Mouse (Mus musculus): ENCODE results near the gene Chrna9. TPM values are rescaled to one million over a fixed set of nuclear protein-coding genes. Genes with fewer than 3 reads are reported as not detected.

The Chrna9 gene
- total RNA-seq, 2 experiments from 2014 or later: not detected

DNA sequence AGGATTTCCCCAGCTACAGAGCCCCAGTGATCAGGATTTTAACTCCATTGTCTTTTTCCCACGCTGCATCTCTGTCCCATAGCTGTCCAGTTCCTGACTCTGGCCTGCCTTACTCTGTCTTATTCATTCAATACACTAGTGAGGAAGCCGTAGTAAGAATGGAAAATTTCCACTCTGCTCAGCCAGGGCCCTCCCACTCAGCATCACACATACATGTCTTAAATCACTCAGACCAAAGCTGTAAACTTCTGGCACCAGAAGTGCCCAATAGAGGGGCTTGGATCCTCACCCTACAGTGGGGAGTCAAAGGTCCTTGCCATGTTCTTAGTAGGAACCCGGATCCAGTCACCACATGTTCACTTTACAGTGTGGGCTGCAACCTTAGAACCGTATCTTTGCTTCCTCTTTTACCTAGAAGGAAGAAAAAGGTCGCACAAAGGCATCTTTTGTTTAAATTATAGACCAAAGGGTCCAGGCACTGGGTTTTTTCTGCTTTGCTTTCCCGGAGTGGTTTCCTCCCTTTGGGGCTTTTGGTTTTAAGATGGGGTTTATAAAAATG, 65.9 kb downstream of the Chrna9 start:
- ATAC-seq (replicated peaks; ENCODE audit: low FRiP score, low TSS enrichment, poor library complexity, severe bottlenecking): no peak

DNA sequence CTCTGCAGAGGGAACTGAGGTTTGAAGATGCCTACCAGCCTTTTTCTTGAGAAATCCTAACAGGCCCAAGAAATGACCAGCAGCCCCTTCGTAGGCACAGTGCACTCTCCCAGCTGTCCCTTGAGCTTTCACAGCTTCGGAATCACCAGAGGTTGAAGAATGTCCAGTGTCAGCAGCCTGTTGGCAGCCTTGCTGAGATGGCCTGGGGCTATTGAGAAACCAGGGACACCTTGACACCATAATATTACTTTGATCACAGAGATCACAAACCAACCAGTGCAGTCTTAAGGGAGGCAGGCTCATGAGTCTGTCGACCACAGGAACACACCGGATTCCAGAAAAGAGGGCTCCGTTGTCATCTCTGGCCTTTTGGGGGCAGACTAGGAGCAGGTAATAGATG, 66.5 kb downstream of the Chrna9 start:
- no peak for ATAC-seq (replicated peaks; ENCODE audit: low FRiP score, low TSS enrichment, poor library complexity, severe bottlenecking)

GRCm38 (mm10) chr5:66004134-66004925, 69.6 kb downstream of the Chrna9 start, which contains the start of gene 9130230L23Rik:
TSS of gene 9130230L23Rik (minus strand) at chr5:66004285.
- peak; percentile 69 for ATAC-seq (replicated peaks; ENCODE audit: low FRiP score, low TSS enrichment, poor library complexity, severe bottlenecking)

GRCm38 (mm10) chr5:66005041-66005678, 70.4 kb downstream of the Chrna9 start:
- no peak for ATAC-seq (replicated peaks; ENCODE audit: low FRiP score, low TSS enrichment, poor library complexity, severe bottlenecking)

DNA sequence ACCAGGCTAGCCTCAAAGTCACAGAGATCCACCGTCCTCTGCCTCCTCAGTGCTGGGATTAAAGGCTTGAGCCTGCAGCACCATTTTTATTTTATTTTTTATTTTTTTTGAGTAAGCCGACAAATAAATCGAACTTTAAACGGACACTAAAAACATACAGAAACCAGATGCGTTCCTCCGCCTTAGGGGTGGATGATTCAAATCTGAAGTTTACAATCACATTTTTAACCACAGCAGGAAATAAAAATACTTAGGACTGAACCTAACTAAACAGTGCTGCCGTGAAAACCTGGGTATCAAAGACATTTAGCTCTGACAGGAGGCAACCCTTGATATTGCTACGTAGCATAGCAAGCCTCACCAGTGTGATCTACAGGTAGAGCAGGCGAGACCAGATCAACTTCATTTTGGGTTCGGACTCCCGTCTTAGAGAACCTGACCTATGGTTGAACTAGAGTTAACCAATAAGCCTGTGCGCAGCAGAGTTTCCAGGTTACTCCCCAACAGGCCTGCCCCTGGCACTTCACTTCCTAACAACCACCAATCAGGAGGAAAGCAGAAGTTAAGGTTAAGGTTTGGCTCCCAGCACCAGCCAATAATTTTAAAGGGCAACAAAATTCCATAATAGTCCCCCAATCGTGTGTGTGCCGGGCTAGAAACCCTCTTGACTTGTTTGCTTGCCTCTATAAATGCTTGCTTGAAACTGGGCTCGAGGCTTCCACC, 73.7 kb downstream of the Chrna9 start:
- ATAC-seq (replicated peaks; ENCODE audit: low FRiP score, low TSS enrichment, poor library complexity, severe bottlenecking): no peak

DNA sequence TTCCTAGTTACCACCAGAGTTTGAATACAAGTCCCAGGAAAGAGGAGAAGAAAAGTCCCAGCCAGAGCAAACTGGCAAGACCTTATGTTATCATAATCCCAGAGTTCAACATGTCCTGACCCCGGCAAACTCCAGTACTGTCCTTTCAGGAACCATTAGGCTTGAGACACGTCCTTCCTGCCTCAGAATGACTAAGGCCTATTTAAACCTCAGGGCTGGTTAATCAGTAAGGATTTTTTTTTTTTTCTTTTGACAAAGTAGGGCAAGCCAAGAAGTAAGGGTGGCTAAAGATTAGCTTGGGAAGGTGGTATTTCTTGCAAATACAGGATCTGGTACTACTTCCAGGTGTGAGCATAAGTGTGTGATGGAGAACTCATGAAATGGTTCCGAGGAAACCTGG, 79.3 kb downstream of the Chrna9 start:
- ATAC-seq (replicated peaks; ENCODE audit: low FRiP score, low TSS enrichment, poor library complexity, severe bottlenecking): no peak

DNA sequence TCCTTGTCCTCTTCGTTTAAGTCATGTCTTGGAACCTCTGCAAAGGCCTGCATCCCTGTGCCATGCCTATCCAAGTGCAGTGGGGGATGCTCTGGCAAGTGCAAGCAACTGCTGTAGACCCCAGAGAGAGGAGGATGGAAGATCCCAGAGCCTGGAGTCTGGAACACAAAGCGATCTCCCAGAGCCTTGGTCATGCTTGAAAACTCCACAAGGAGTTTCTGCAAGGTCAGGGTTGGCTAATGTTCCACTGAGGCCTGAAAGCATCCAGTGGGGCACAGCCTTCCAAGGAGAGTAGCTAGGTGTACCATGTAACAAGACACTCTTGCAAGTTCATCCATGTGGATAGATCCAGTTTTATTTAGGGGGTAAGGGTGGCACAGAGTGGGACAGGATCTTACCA, 79.7 kb downstream of the Chrna9 start:
- ATAC-seq (replicated peaks; ENCODE audit: low FRiP score, low TSS enrichment, poor library complexity, severe bottlenecking): no peak

DNA sequence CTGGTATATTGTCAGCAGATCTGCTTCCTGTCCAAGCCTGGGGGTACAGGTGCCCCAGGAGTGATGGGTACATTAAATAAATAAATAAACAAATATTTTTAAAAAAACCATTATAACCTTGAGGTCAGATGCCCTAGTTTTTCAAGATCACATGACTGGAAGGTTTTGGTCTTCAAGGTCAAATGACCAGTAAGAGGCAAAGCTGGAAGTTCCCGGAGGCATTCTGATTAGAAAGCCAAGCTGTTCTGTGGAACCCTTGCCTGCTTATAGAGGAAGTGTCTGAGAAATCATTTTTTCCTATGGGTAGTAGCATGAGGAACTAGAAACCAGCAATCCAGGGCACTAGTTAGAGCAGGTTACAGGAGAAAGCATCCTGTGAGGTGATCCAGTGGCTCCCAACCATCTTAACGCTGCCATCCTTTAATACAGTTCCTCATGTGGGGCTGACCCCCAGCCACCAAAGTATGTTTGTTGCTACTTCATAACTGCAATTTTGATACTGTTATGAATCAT, 80.8 kb downstream of the Chrna9 start:
- ATAC-seq (replicated peaks; ENCODE audit: low FRiP score, low TSS enrichment, poor library complexity, severe bottlenecking): no peak

GRCm38 (mm10) chr5:66026796-66027195, 92.1 kb downstream of the Chrna9 start:
- no peak for ATAC-seq (replicated peaks; ENCODE audit: low FRiP score, low TSS enrichment, poor library complexity, severe bottlenecking)

Other genes with a start within 250 kb of the Chrna9 start
- 204 and 218 TPM in 2 replicates for gene Pds5a, start 236.6 kb upstream of the Chrna9 start, total RNA-seq (2014; fragmentation: Nextera tagmentation)
- 244 and 279 TPM in 2 replicates for gene Pds5a, start 236.6 kb upstream of the Chrna9 start, total RNA-seq (2017)
- gene N4bp2, start 171.4 kb upstream of the Chrna9 start, total RNA-seq (2014; fragmentation: Nextera tagmentation): 38.8 and 42.9 TPM in 2 replicates
- gene N4bp2, start 171.4 kb upstream of the Chrna9 start, total RNA-seq (2017): 21.0 and 22.4 TPM in 2 replicates
- 17.2 and 22.9 TPM in 2 replicates for gene Rhoh, start 73.7 kb upstream of the Chrna9 start, total RNA-seq (2014; fragmentation: Nextera tagmentation)
- 22.0 and 26.8 TPM in 2 replicates for gene Rhoh, start 73.7 kb upstream of the Chrna9 start, total RNA-seq (2017)
- not detected in 2 replicates for gene 9130230L23Rik, start 69.4 kb downstream of the Chrna9 start, total RNA-seq (2014; fragmentation: Nextera tagmentation)
- gene 9130230L23Rik, start 69.4 kb downstream of the Chrna9 start, total RNA-seq (2017): not detected in 2 replicates
- gene Rbm47, start 238.2 kb downstream of the Chrna9 start, total RNA-seq (2014; fragmentation: Nextera tagmentation): 0.17 and 0.42 TPM in 2 replicates
- 0.61 TPM in 1 of 2 replicates, not detected in the other for gene Rbm47, start 238.2 kb downstream of the Chrna9 start, total RNA-seq (2017)

All from megakaryocyte-erythroid progenitor cell, adult 5-6 weeks (primary cell).